Mouse (Mus musculus): ENCODE results near the gene Slc6a1.

GRCm38 (mm10) chr6:114329597-114330470 is 47.4 kb downstream of the Slc6a1 start:
- TF ChIP-seq EP300 (IDR thresholded peaks at IDR 0.05; ENCODE audit: low read depth) (no peak), CTCF (IDR thresholded peaks at IDR 0.05; ENCODE audit: low read depth) (0 out of 2 replicates have a peak, but pooled peaks have one; percentile 10)
